Mouse (Mus musculus): ENCODE measurements around the gene Stat6.

DNA sequence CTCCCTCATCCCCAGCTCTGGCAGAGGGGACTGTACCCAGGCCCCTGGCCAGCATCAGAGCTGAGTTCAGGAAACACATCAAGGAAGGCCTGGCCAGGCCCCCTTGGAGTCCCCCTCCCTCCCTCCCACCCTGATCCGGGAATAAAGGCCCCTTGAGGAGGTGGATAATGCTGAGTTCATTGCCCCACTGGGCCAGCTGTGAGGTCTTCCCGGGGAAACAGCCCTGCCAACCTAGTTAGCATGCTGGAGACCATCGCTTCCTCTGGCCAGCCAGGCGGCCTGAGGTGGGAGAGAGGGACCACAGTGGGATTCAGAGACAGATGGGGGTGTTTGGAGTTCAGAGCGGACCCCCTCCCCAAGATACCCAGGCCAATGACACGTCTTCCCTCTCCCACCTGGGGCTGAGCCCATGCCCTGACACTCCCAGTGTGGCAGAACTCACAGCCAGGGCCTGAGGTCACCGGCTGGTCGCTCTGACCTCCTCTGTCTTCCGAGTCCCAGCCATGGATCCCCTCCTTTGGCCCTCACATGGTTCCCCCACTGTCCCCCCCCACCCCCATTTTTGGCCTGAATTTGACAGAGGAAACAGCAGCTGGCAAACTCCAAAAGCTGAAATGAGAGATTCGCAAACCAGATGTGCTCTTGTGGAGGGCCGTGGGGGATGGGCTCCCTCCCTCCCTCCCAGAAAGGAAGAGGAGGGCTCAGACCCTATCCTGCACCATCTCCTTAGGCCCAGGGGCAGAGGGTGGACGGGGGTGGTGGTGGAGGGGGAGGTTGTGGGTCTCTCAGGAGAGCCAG is 28.4 kb upstream of the Stat6 start:
- TF ChIP-seq POLR2A (IDR thresholded peaks at IDR 0.05; ENCODE audit: borderline replicate concordance, extremely low read depth, insufficient read depth, insufficient read length, poor library complexity, severe bottlenecking), result no peak
- no peak for TF ChIP-seq CTCF (IDR thresholded peaks at IDR 0.05; ENCODE audit: borderline replicate concordance, extremely low read depth, insufficient read depth, insufficient read length)

Data from brain, embryonic 14.5 days (tissue).